Mouse (Mus musculus): ENCODE data around the gene Npr2.

- TF ChIP-seq POLR2A (IDR thresholded peaks at IDR 0.05; ENCODE audit: insufficient read depth, low read depth, low read length) (no peak), CTCF (IDR thresholded peaks at IDR 0.05) (no peak), EP300 (IDR thresholded peaks at IDR 0.05; ENCODE audit: insufficient read depth, low read depth, low read length) (no peak)
Measured at GRCm38 (mm10) chr4:43694439-43695248, 62.9 kb downstream of the Npr2 start.
